Mouse (Mus musculus): ENCODE measurements around the gene Zbtb8a. TPM values are rescaled to one million over a fixed set of nuclear protein-coding genes. Genes with fewer than 3 reads are reported as not detected.

The Zbtb8a gene
- polyA plus RNA-seq, 1 experiment from 2014 or later = 18.5 TPM

GRCm38 (mm10) chr4:129322042-129322441, 55.9 kb downstream of the Zbtb8a start:
- Histone ChIP-seq H3K4me3 (no peak overlapping the region), H3K9ac (no peak overlapping the region), H3K27me3 (no peaks in the 10 kb centered on the region), H3K27ac (replicated peaks) (no peak overlapping the region), H3K36me3 (peaks cover 72% of the 10 kb centered on the region), H3K4me2 (no peak overlapping the region), H3K9me3 (no peaks in the 10 kb centered on the region), H3K4me1 (replicated peaks) (0 out of 2 replicates have a peak, but pooled peaks cover 4% of the 10 kb centered on the region)
- WGBS = 95% methylated on average over 5 of the region's 5 CpGs
- no peak for ATAC-seq (ENCODE audit: low read depth)

- Histone ChIP-seq H3K9me3 (no peaks in the 10 kb centered on the region), H3K4me1 (replicated peaks) (no peaks in the 10 kb centered on the region), H3K36me3 (peaks cover 75% of the 10 kb centered on the region), H3K4me3 (no peak overlapping the region), H3K27ac (replicated peaks) (no peak overlapping the region), H3K27me3 (no peaks in the 10 kb centered on the region), H3K4me2 (no peak overlapping the region), H3K9ac (no peak overlapping the region)
- 91% methylated on average over 1 of the region's 1 CpGs for WGBS
- ATAC-seq (ENCODE audit: low read depth) = no peak
Measured at GRCm38 (mm10) chr4:129320876-129321275, 57.0 kb downstream of the Zbtb8a start.

- no peak overlapping the region for H3K4me3 ChIP-seq
- no peaks in the 10 kb centered on the region for H3K9me3 ChIP-seq
- no peaks in the 10 kb centered on the region for H3K27me3 ChIP-seq
- no peak overlapping the region for H3K27ac ChIP-seq (replicated peaks)
- ATAC-seq (ENCODE audit: low read depth) = no peak
- H3K36me3 ChIP-seq = peaks cover 91% of the 10 kb centered on the region
- H3K4me2 ChIP-seq = no peak overlapping the region
- H3K4me1 ChIP-seq (replicated peaks) = no peaks in the 10 kb centered on the region
- WGBS = 91% methylated on average over 3 of the region's 3 CpGs
- no peak overlapping the region for H3K9ac ChIP-seq
Measured at GRCm38 (mm10) chr4:129313886-129314285, 64.0 kb downstream of the Zbtb8a start.

GRCm38 (mm10) chr4:129307936-129308335, 70.0 kb downstream of the Zbtb8a start:
- Histone ChIP-seq H3K4me1 (replicated peaks) (no peaks in the 10 kb centered on the region), H3K27ac (replicated peaks) (no peak overlapping the region), H3K27me3 (no peaks in the 10 kb centered on the region), H3K4me3 (no peak overlapping the region), H3K36me3 (peaks cover 69% of the 10 kb centered on the region), H3K9ac (no peak overlapping the region), H3K4me2 (no peak overlapping the region), H3K9me3 (no peaks in the 10 kb centered on the region)
- ATAC-seq (ENCODE audit: low read depth) = no peak
- WGBS = 98% methylated on average over 1 of the region's 1 CpGs

GRCm38 (mm10) chr4:129304306-129304705, 73.6 kb downstream of the Zbtb8a start:
- 0 out of 2 replicates have a peak, but pooled peaks cover 2% of the 10 kb centered on the region for H3K4me1 ChIP-seq (replicated peaks)
- 81% methylated on average over 1 of the region's 1 CpGs for WGBS
- no peak overlapping the region for H3K4me3 ChIP-seq
- H3K9ac ChIP-seq = no peak overlapping the region
- no peaks in the 10 kb centered on the region for H3K9me3 ChIP-seq
- no peaks in the 10 kb centered on the region for H3K27me3 ChIP-seq
- H3K4me2 ChIP-seq = no peak overlapping the region
- no peak for ATAC-seq (ENCODE audit: low read depth)
- peaks cover 39% of the 10 kb centered on the region for H3K36me3 ChIP-seq
- H3K27ac ChIP-seq (replicated peaks) = no peak overlapping the region

- Histone ChIP-seq H3K36me3 (peaks cover 34% of the 10 kb centered on the region), H3K9me3 (no peaks in the 10 kb centered on the region), H3K27me3 (no peaks in the 10 kb centered on the region), H3K4me2 (no peak overlapping the region), H3K27ac (replicated peaks) (no peak overlapping the region), H3K9ac (no peak overlapping the region), H3K4me1 (replicated peaks) (0 out of 2 replicates have a peak, but pooled peaks cover 4% of the 10 kb centered on the region), H3K4me3 (no peak overlapping the region)
- peak; percentile 27; the same call in 1 of the 2 replicates for ATAC-seq (ENCODE audit: low read depth)
- WGBS = 89% methylated on average over 9 of the region's 9 CpGs
Measured at GRCm38 (mm10) chr4:129303816-129304215, 74.1 kb downstream of the Zbtb8a start.

Other genes starting within 250 kb of the Zbtb8a start
- gene Fndc5, start 241.1 kb downstream of the Zbtb8a start, polyA plus RNA-seq (2015; fragmentation: Nextera tagmentation; extraction: Ambion mirVana) = 24.4 and 24.5 TPM in 2 replicates
- gene S100pbp, start 188.4 kb downstream of the Zbtb8a start, polyA plus RNA-seq (2015; fragmentation: Nextera tagmentation; extraction: Ambion mirVana) = 15.8 and 19.9 TPM in 2 replicates
- 106 and 108 TPM in 2 replicates for gene Yars, start 188.4 kb downstream of the Zbtb8a start, polyA plus RNA-seq (2015; fragmentation: Nextera tagmentation; extraction: Ambion mirVana)
- gene C77080, start 116.7 kb downstream of the Zbtb8a start, polyA plus RNA-seq (2015; fragmentation: Nextera tagmentation; extraction: Ambion mirVana) = 7.5 and 10.3 TPM in 2 replicates
- gene Sync, start 90.5 kb downstream of the Zbtb8a start, polyA plus RNA-seq (2015; fragmentation: Nextera tagmentation; extraction: Ambion mirVana) = 3.2 and 3.4 TPM in 2 replicates
- 344 and 395 TPM in 2 replicates for gene Rbbp4, start 42.7 kb downstream of the Zbtb8a start, polyA plus RNA-seq (2015; fragmentation: Nextera tagmentation; extraction: Ambion mirVana)
- gene Zbtb8os, start 42.4 kb downstream of the Zbtb8a start, polyA plus RNA-seq (2015; fragmentation: Nextera tagmentation; extraction: Ambion mirVana) = 24.9 and 28.2 TPM in 2 replicates
- gene Zbtb8b, start 62.7 kb upstream of the Zbtb8a start, polyA plus RNA-seq (2015; fragmentation: Nextera tagmentation; extraction: Ambion mirVana) = 10.7 and 11.1 TPM in 2 replicates
- gene Bsdc1, start 83.5 kb upstream of the Zbtb8a start, polyA plus RNA-seq (2015; fragmentation: Nextera tagmentation; extraction: Ambion mirVana) = 34.8 and 38.1 TPM in 2 replicates
- gene Tssk3, start 112.9 kb upstream of the Zbtb8a start, polyA plus RNA-seq (2015; fragmentation: Nextera tagmentation; extraction: Ambion mirVana) = not detected in 2 replicates
- not detected in 2 replicates for gene Fam229a, start 113.1 kb upstream of the Zbtb8a start, polyA plus RNA-seq (2015; fragmentation: Nextera tagmentation; extraction: Ambion mirVana)
- 1,745 and 1,831 TPM in 2 replicates for gene Marcksl1, start 135.5 kb upstream of the Zbtb8a start, polyA plus RNA-seq (2015; fragmentation: Nextera tagmentation; extraction: Ambion mirVana)
- gene Hdac1, start 164.6 kb upstream of the Zbtb8a start, polyA plus RNA-seq (2015; fragmentation: Nextera tagmentation; extraction: Ambion mirVana) = 116 and 120 TPM in 2 replicates
- 8.7 and 11.6 TPM in 2 replicates for gene Lck, start 195.5 kb upstream of the Zbtb8a start, polyA plus RNA-seq (2015; fragmentation: Nextera tagmentation; extraction: Ambion mirVana)
- gene Fam167b, start 200.4 kb upstream of the Zbtb8a start, polyA plus RNA-seq (2015; fragmentation: Nextera tagmentation; extraction: Ambion mirVana) = 0.73 and 1.5 TPM in 2 replicates
- 209 and 223 TPM in 2 replicates for gene Eif3i, start 222.5 kb upstream of the Zbtb8a start, polyA plus RNA-seq (2015; fragmentation: Nextera tagmentation; extraction: Ambion mirVana)
- gene Tmem234, start 222.6 kb upstream of the Zbtb8a start, polyA plus RNA-seq (2015; fragmentation: Nextera tagmentation; extraction: Ambion mirVana) = 176 and 193 TPM in 2 replicates
- gene Dcdc2b, start 236.1 kb upstream of the Zbtb8a start, polyA plus RNA-seq (2015; fragmentation: Nextera tagmentation; extraction: Ambion mirVana) = 2.8 and 3.5 TPM in 2 replicates
- 34.7 and 35.1 TPM in 2 replicates for gene Iqcc, start 241.0 kb upstream of the Zbtb8a start, polyA plus RNA-seq (2015; fragmentation: Nextera tagmentation; extraction: Ambion mirVana)
- gene Ccdc28b, start 245.8 kb upstream of the Zbtb8a start, polyA plus RNA-seq (2015; fragmentation: Nextera tagmentation; extraction: Ambion mirVana) = 140 and 143 TPM in 2 replicates

Data from neural tube, embryonic 13.5 days (tissue).